Mouse (Mus musculus): ENCODE results near the gene 1700037H04Rik.
A peak's percentile ranks its signal among the peaks of the same experiment; 100 is the strongest.

1700037H04Rik gene

GRCm38 (mm10) chr2:131146193-131147042 lies 13.5 kb downstream of the 1700037H04Rik start:
- no peak for DNase-seq (ENCODE audit: low spot score)

- no peak for DNase-seq (ENCODE audit: low spot score)
Observed at GRCm38 (mm10) chr2:131145536-131145935, 14.3 kb downstream of the 1700037H04Rik start.

GRCm38 (mm10) chr2:131145121-131145520 lies 14.8 kb downstream of the 1700037H04Rik start:
- DNase-seq (ENCODE audit: low spot score): no peak

GRCm38 (mm10) chr2:131143007-131143780 lies 16.7 kb downstream of the 1700037H04Rik start:
- no peak for DNase-seq (ENCODE audit: low spot score)

DNA sequence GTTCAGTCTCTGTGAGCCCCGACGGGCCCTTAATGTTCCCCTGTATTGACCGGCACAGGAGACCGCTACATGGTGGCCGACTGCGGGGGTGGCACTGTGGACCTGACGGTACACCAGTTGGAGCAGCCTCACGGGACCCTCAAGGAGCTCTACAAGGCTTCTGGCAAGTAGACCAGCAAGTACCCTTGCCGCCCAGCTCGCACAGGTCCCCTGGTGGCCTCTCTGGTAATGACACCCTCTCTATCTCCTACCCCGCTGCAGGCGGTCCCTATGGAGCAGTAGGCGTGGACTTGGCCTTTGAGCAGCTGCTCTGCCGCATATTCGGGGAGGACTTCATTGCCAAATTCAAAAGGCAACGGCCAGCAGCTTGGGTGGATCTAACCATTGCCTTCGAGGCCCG lies 17.3 kb downstream of the 1700037H04Rik start:
- DNase-seq (ENCODE audit: low spot score): peak; percentile 49

GRCm38 (mm10) chr2:131141336-131141986 lies 18.4 kb downstream of the 1700037H04Rik start:
- no peak for DNase-seq (ENCODE audit: low spot score)

DNA sequence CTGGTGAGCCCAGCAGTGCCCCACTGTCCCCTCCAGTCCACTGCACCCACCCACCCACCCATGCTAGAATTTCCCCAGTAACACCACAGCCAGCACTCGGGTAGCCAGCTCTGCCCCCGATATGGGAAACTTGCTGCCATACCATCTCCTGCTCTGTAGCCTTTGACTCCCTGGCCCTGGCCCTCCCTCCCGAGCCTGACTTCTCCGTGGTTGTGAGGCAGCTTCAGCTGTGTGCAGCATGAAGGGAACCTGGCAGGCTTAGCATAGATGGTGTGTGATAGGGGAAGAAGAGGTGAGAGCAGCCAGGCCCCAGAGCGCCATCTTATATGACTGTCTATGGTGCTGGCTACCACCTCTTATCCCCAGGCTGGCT lies 19.4 kb downstream of the 1700037H04Rik start:
- no peak for DNase-seq (ENCODE audit: low spot score)

GRCm38 (mm10) chr2:131139886-131140532 lies 19.9 kb downstream of the 1700037H04Rik start:
- DNase-seq (ENCODE audit: low spot score): no peak

GRCm38 (mm10) chr2:131139287-131139686 lies 20.6 kb downstream of the 1700037H04Rik start:
- peak; percentile 0 for DNase-seq (ENCODE audit: low spot score)

GRCm38 (mm10) chr2:131138760-131139159 lies 21.1 kb downstream of the 1700037H04Rik start:
- DNase-seq (ENCODE audit: low spot score): no peak

- DNase-seq (ENCODE audit: low spot score): peak; percentile 7
Observed at GRCm38 (mm10) chr2:131138296-131138695, 21.6 kb downstream of the 1700037H04Rik start.

GRCm38 (mm10) chr2:131135521-131136139 lies 24.3 kb downstream of the 1700037H04Rik start:
- DNase-seq (ENCODE audit: low spot score): peak; percentile 7

- peak; percentile 8 for DNase-seq (ENCODE audit: low spot score)
Observed at GRCm38 (mm10) chr2:131134826-131135400, 25.0 kb downstream of the 1700037H04Rik start.

GRCm38 (mm10) chr2:131134381-131134780 lies 25.5 kb downstream of the 1700037H04Rik start:
- peak; percentile 7 for DNase-seq (ENCODE audit: low spot score)

GRCm38 (mm10) chr2:131132930-131133547 lies 26.8 kb downstream of the 1700037H04Rik start, which contains the start of gene Gm11037:
Gene Gm11037, plus strand, starts transcription at chr2:131133497.
- DNase-seq (ENCODE audit: low spot score): no peak

DNA sequence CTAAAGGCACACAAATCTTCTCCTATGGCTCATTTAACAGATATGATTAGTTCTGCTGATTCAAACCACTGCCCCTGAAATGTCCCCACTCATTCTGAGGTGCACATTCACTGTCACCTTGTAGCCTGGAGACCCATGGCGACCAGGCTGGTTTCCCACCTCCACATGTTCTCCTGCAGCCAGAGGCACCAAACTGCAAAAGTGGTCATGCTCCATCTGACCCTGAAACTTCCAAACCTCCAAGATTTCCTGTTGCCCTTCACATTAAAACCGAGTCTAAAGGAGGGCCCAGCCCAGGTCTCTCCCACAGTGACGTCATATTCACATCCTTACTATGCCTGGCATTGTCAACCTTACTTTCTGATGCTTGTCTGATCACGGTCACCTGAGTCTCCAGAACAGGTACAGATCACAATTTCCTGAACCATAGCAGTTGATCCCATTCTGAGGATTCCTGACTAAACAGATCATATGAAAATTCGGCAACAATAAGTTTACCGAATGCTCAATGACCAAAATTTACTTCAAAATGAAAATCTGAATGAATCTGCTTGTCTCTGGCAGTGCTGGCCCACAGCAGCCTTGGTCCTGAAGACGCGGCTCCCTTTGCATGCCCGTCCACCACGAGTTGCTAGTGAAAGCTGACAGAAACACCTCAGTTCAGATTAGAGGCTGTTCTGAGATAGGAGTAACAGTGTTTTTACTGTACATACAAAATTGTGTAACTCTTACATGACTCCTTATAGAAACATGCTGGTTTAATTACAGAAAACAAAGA lies 27.6 kb downstream of the 1700037H04Rik start:
- DNase-seq (ENCODE audit: low spot score): no peak

- DNase-seq (ENCODE audit: low spot score): no peak
Observed at GRCm38 (mm10) chr2:131130849-131131248, 29.0 kb downstream of the 1700037H04Rik start.

- no peak for DNase-seq (ENCODE audit: low spot score)
Observed at GRCm38 (mm10) chr2:131129836-131130235, 30.0 kb downstream of the 1700037H04Rik start.

DNA sequence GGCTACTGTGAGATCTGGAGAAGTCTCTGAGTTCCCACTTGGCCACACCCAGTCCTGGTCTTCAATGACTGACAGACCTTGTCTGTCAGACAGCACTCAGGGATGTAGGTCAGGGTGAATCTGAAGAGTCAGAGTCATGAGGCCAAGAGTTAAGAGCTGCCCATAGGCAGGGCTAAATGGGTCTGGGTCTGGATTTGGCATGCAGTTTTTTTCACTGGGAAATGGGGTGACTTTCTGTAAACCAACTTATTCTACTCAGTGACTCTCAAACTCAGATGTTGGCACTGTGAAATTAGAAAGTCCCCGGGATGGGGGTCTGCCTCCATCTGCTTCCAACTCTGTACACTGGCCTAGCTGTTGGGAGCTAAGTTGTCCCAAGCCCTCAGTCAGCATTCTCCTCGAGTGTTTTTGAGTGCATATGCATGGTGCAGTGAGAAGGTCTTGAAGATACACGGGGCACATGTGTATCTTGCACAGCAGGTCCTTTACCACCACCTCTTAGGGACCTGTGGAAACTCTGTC lies 31.2 kb downstream of the 1700037H04Rik start:
- no peak for DNase-seq (ENCODE audit: low spot score)

- no peak for DNase-seq (ENCODE audit: low spot score)
Observed at GRCm38 (mm10) chr2:131128211-131128610, 31.7 kb downstream of the 1700037H04Rik start.
